In the genomic region with DNA sequence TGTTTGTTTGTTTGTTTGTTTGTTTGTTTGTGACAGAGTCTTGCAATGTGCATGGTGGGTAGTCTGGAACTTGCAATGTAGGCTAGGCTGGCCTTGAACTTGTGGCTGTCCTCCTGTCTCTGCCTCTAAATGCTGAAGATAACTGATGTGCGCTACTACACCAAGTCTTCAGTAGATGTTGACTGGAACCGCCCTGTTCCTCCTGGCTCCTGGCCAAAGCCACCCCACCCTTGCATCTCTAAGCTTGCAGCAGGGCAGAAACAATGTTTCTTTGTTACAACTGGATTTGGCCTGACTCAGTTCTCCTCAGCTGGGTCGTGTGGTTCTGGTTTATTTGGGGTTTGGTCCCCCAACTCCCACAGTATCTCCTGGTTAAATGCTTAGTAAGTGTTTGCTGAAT, we compare ENCODE assay signal across 17 mouse cellular contexts. TPM values are rescaled to one million over a fixed set of nuclear protein-coding genes. Genes with fewer than 3 reads are reported as not detected.
DNase-seq lines count a peak whose midpoint lies in the region; ATAC-seq and TF ChIP-seq lines count a peak whose summit lies in the region.
"Had no signal": no experiment of that assay in that cellular context is flagged by ENCODE, and none has a peak within 500 bp of the region (broad histone marks: within the 10 kb centered on the region; RNA-seq: fewer than 3 reads in every experiment).

No protein-coding gene starts in this region.

- no peaks in the 10 kb centered on the region for H3K79me2 ChIP-seq in MEL (ENCODE audit: control insufficient read depth, insufficient read depth, low read length, poor library complexity)

- ATAC-seq in stomach, embryonic 16.5 days (ENCODE audit: insufficient read depth, low FRiP score), result 0 out of 2 replicates have a peak, but pooled peaks have one; percentile 27

- H3K9me3 ChIP-seq in MEL (replicated peaks; ENCODE audit: insufficient read depth, low read length), result no peaks in the 10 kb centered on the region
- H3K9me3 ChIP-seq in stomach, embryonic 16.5 days (replicated peaks; ENCODE audit: control insufficient read depth, low read length), result no peaks in the 10 kb centered on the region
- H3K9me3 ChIP-seq: limb, embryonic 13.5 days; neural tube, embryonic 13.5 days had no signal

- TF ChIP-seq POLR2A in MEL (IDR thresholded peaks at IDR 0.05; ENCODE audit: control insufficient read depth in 1 of 2, insufficient read depth in 1 of 2, low read depth in 1 of 2, low read length in 2 of 2, poor library complexity in 1 of 2), result no peak

- 33% methylated on average over 3 of the region's 3 CpGs for WGBS in stomach, embryonic 16.5 days

- no peak overlapping the region for H3K27ac ChIP-seq in MEL (ENCODE audit: control insufficient read depth, low read depth, low read length)
- no peak overlapping the region for H3K27ac ChIP-seq in stomach, embryonic 16.5 days (ENCODE audit: low read length)
- H3K27ac ChIP-seq: limb, embryonic 13.5 days; neural tube, embryonic 13.5 days had no signal

- H3K27me3 ChIP-seq in MEL (ENCODE audit: control insufficient read depth in 1 of 2, insufficient read depth in 2 of 2, low read length in 2 of 2), result no peaks in the 10 kb centered on the region
- no peaks in the 10 kb centered on the region for H3K27me3 ChIP-seq in stomach, embryonic 16.5 days (ENCODE audit: control insufficient read depth, insufficient read depth, low read length)
- H3K27me3 ChIP-seq: limb, embryonic 13.5 days had no signal

- no peak for TF ChIP-seq CTCF in MEL (IDR thresholded peaks at IDR 0.05 in 2 of 3, conservative IDR thresholded peaks at IDR 0.05 in 1 of 3; ENCODE audit: control insufficient read depth in 1 of 3, insufficient read depth in 1 of 3, low read depth in 2 of 3, low read length in 3 of 3, poor library complexity in 1 of 3, severe bottlenecking in 1 of 3)

- H3K36me3 ChIP-seq in MEL (ENCODE audit: control insufficient read depth in 1 of 2, insufficient read depth in 2 of 2, low read length in 2 of 2), result no peaks in the 10 kb centered on the region
- H3K36me3 ChIP-seq in stomach, embryonic 16.5 days (ENCODE audit: control insufficient read depth, insufficient read depth, low read length), result no peaks in the 10 kb centered on the region
- H3K36me3 ChIP-seq: limb, embryonic 13.5 days; neural tube, embryonic 13.5 days had no signal

- DNase-seq in adrenal gland, postnatal 10 days, result peak; percentile 10
- DNase-seq in adrenal gland, adult (ENCODE audit: inconsistent age in 2 of 2, low spot score in 1 of 2), result no peak
- DNase-seq in kidney, postnatal 4 days, result peak; percentile 32 to 46
- DNase-seq in kidney, adult 8-10 months, result no peak
- DNase-seq in MEL (ENCODE audit: low read depth, low spot score), result peak; percentile 85
- DNase-seq in ovary, postnatal 36 days (ENCODE audit: low spot score), result no peak
- no peak for DNase-seq in ovary, postnatal 14 days (ENCODE audit: low spot score)
- DNase-seq: kidney, postnatal 14 days; right cerebral cortex, adult 18-20 months had no signal

- TF ChIP-seq RAD21 in MEL (IDR thresholded peaks at IDR 0.05; ENCODE audit: low read depth, low read length), result no peak

- no peak overlapping the region for H3K9ac ChIP-seq in MEL (ENCODE audit: control insufficient read depth, low read depth, low read length, poor library complexity, severe bottlenecking)
- no peak overlapping the region for H3K9ac ChIP-seq in stomach, embryonic 16.5 days (ENCODE audit: low read length)
- H3K9ac ChIP-seq: limb, embryonic 13.5 days; neural tube, embryonic 13.5 days had no signal

- no peak overlapping the region for H3K4me2 ChIP-seq in stomach, embryonic 16.5 days (ENCODE audit: low read depth, low read length)
- H3K4me2 ChIP-seq: limb, embryonic 13.5 days; neural tube, embryonic 13.5 days had no signal

- peaks cover 0 to 2% of the 10 kb centered on the region in 2 experiments; a peak in 2 of 4 replicates for H3K4me1 ChIP-seq in MEL (ENCODE audit: control insufficient read depth in 1 of 2, insufficient read depth in 2 of 2, low read length in 2 of 2)
- H3K4me1 ChIP-seq in stomach, embryonic 16.5 days (ENCODE audit: control insufficient read depth, insufficient read depth, low read length), result no peaks in the 10 kb centered on the region
- H3K4me1 ChIP-seq: limb, embryonic 13.5 days; neural tube, embryonic 13.5 days had no signal

- no peak for TF ChIP-seq EP300 in MEL (IDR thresholded peaks at IDR 0.05; ENCODE audit: low read depth in 1 of 2, low read length in 2 of 2)

- no peak overlapping the region for H3K4me3 ChIP-seq in MEL (ENCODE audit: control insufficient read depth in 1 of 2, insufficient read depth in 1 of 2, low read depth in 2 of 2, low read length in 2 of 2)
- H3K4me3 ChIP-seq in stomach, embryonic 16.5 days (replicated peaks; ENCODE audit: low read length), result no peak overlapping the region
- H3K4me3 ChIP-seq: limb, embryonic 13.5 days; neural tube, embryonic 13.5 days had no signal

TF ChIP-seq in MEL, 35 proteins besides CTCF, POLR2A, EP300 and RAD21:
- peak; percentile 6; the same call in 1 of the 2 replicates for TF ChIP-seq SMC3 (IDR thresholded peaks at IDR 0.05; ENCODE audit: low read depth, low read length)
- TF ChIP-seq NELFE (IDR thresholded peaks at IDR 0.05; ENCODE audit: low read depth, low read length), result no peak

RNA-seq across cellular contexts. Expression of gene Duox1, which starts 18.7 kb away (rescaled TPM):
- not detected for total RNA-seq in adrenal gland, postnatal 10 days (2021)
- not detected in 2 replicates for total RNA-seq in MEL (2012; rRNA removed)
- polyA plus RNA-seq in MEL (2012; ENCODE audit: insufficient read depth in 1 of 2, insufficient read length in 2 of 2, low read depth in 1 of 2, low replicate concordance in 2 of 2, missing spikeins in 1 of 2), result under 1 TPM in 1 of 2 experiments, not detected in 1; 0.01 TPM
- 2.7 and 4.3 TPM in 2 replicates for polyA plus RNA-seq in stomach, embryonic 16.5 days (2015; fragmentation: Nextera tagmentation; extraction: Ambion mirVana)
- total RNA-seq: layer of hippocampus, postnatal 25 days had no signal
- polyA plus RNA-seq: forebrain, embryonic 11.5 days had no signal

RNA-seq across cellular contexts. Expression of gene Duoxa1, which starts 20.6 kb away (rescaled TPM):
- total RNA-seq in adrenal gland, postnatal 10 days (2021), result under 1 TPM in 1 of 2 experiments, not detected in 1; 0.33 TPM
- total RNA-seq in MEL (2012; rRNA removed), result not detected in 2 replicates
- polyA plus RNA-seq in MEL (2012; ENCODE audit: insufficient read depth in 1 of 2, insufficient read length in 2 of 2, low read depth in 1 of 2, low replicate concordance in 2 of 2, missing spikeins in 1 of 2), result not detected
- 11.4 and 17.4 TPM in 2 replicates for polyA plus RNA-seq in stomach, embryonic 16.5 days (2015; fragmentation: Nextera tagmentation; extraction: Ambion mirVana)
- total RNA-seq: layer of hippocampus, postnatal 25 days; midbrain, postnatal 0 days had no signal
- polyA plus RNA-seq: forebrain, embryonic 11.5 days; neural tube, embryonic 13.5 days had no signal

RNA-seq across cellular contexts. Expression of gene Shf, which starts 34.8 kb away (rescaled TPM):
- 10 to 100 TPM; 16.7 to 23.7 TPM for total RNA-seq in adrenal gland, postnatal 10 days (2021)
- total RNA-seq in MEL (2012; rRNA removed), result 3.6 and 4.3 TPM in 2 replicates
- polyA plus RNA-seq in MEL (2012; ENCODE audit: insufficient read depth in 1 of 2, insufficient read length in 2 of 2, low read depth in 1 of 2, low replicate concordance in 2 of 2, missing spikeins in 1 of 2), result 1 to 10 TPM in 1 of 2 experiments, not detected in 1; 9.7 TPM
- polyA plus RNA-seq in stomach, embryonic 16.5 days (2015; fragmentation: Nextera tagmentation; extraction: Ambion mirVana), result 1.1 and 2.5 TPM in 2 replicates

RNA-seq across cellular contexts. Expression of gene Duoxa2, which starts 35.5 kb away (rescaled TPM):
- not detected for total RNA-seq in adrenal gland, postnatal 10 days (2021)
- not detected in 2 replicates for total RNA-seq in MEL (2012; rRNA removed)
- polyA plus RNA-seq in MEL (2012; ENCODE audit: insufficient read depth in 1 of 2, insufficient read length in 2 of 2, low read depth in 1 of 2, low replicate concordance in 2 of 2, missing spikeins in 1 of 2), result not detected
- polyA plus RNA-seq in stomach, embryonic 16.5 days (2015; fragmentation: Nextera tagmentation; extraction: Ambion mirVana), result 3.4 and 6.1 TPM in 2 replicates
- total RNA-seq: layer of hippocampus, postnatal 25 days had no signal
- polyA plus RNA-seq: embryonic facial prominence, embryonic 11.5 days; forebrain, embryonic 11.5 days; heart, embryonic 16.5 days; neural tube, embryonic 13.5 days had no signal

RNA-seq across cellular contexts. Expression of gene Duox2, which starts 35.9 kb away (rescaled TPM):
- total RNA-seq in adrenal gland, postnatal 10 days (2021), result under 1 TPM; 0.15 to 0.33 TPM
- total RNA-seq in MEL (2012; rRNA removed), result not detected in 2 replicates
- not detected for polyA plus RNA-seq in MEL (2012; ENCODE audit: insufficient read depth in 1 of 2, insufficient read length in 2 of 2, low read depth in 1 of 2, low replicate concordance in 2 of 2, missing spikeins in 1 of 2)
- polyA plus RNA-seq in stomach, embryonic 16.5 days (2015; fragmentation: Nextera tagmentation; extraction: Ambion mirVana), result 1.6 and 2.6 TPM in 2 replicates
- polyA plus RNA-seq: embryonic facial prominence, embryonic 11.5 days; forebrain, embryonic 11.5 days; neural tube, embryonic 13.5 days had no signal

Comparison
In these comparisons a context has a peak if more than half of its experiments do, and no peak if none do; other contexts are left out.
1. DNase-seq: peak in adrenal gland, postnatal 10 days (single experiment), kidney, postnatal 4 days (2 of 2) and MEL (single experiment); none in adrenal gland, adult (0 of 2), kidney, adult 8-10 months (0 of 2), ovary, postnatal 36 days (single experiment) and ovary, postnatal 14 days (single experiment).